Mouse (Mus musculus) mature B cell (primary cell): ENCODE measurements around the gene Ppil1.

Experiments
- in situ Hi-C: fragments of 300-500 bp; cut with MboI; formaldehyde crosslinking; loops from 2 replicates; pipeline ENCODE4 v1.14.3; 2019

Gene Ppil1

DNA sequence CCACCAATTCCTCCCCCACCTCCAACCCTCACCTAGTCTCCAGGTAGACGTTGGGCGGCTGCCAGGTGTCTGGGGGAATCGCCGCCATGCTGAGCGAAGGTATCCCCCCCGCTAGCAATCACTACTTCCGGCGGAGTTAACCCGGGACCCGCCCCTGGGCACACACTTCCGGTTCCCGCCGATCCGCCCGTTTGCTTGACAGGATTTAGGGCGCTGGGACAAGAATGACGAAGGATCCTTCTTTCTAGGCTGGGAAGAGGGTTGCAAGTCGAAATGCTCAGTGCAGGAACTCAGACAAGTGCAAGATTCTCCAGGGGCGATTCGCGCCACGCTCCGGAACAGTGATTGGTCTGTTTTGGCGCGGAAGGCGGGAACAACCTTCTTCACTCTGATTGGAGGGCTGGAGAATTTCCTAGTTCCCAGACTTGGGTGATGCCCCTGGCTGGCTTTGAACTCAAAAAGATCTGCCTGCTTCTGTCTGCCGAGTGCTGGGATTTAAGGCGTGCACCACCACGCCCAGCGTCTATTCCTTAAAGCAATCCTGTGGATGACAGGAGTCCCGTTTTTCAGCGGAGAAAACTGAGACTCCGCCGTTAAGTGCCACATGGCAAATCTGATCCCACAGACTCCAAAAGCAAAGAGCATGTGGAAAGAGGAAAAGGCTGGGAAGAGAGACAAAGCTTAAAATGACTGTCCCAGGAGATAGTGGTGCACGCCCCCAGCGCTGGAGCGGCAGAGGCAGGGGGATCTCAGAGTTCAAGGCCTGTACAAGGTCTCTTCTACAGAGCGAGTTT, at the start of gene Ppil1:
Gene Ppil1 (minus strand): TSS at position 347 of the 794 bp plus-strand sequence.
- in situ Hi-C loops, result loop anchor here (5.0 kb wide), 1 partner anchor 108 kb away; no protein-coding TSS in a partner anchor

DNA sequence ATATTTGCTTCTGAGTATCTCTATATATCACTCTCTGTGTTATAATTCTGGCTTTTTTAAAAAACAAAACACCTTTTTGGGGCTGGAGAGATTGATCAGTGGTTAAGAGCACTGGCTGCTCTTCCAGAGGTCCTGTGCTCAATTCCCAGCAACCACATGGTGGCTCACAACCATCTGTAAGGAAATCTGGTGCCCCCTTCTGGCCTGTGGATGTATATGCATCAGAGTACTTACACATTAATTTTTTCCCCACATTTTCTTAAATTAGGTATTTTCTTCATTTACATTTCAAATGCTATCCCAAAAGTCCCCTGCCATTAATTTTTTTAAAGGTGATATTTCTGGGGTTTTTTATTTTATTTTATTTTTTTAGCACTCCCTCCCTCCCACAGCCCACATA, 49.3 kb upstream of the Ppil1 start:
- in situ Hi-C loops, result no loop called here

DNA sequence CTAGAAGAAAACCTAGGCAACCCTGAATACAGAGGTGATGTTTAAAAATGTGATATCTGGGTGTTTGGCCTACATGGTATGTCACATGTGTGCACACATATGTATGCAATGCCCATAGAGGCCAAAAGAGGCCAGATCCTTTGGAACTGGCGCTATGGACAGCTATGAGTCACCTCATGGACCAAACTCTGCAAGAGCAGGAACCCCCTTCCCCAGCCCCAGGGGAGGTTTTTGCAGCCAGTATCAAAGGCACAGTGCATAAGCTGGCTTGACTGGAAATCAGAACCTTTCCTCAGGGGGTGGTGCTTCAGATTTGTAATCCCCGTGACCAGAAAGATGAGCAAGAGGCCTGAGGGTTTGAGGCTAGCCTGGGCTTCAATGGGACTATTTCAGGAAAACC, 48.1 kb upstream of the Ppil1 start:
- in situ Hi-C loops, result no loop called here

DNA sequence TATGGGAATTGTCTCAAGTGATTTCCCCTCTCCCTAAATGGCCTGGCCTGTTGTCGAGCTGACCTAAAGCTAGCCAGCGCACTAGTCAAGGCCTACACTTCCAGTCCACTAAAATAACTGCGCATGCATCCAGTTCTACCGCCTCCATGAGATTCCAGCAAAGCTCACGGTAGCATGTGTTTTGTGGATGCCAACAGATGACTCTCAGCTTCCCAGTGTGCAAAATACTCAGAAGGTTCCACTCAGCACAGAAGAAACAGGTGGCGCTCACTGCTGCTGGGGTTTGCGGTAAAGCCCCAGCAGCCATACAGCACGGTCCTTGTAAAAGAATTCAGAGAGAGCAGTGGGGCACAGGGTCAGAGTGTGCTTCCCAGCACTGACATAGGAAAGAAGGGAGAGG, 47.6 kb upstream of the Ppil1 start:
- in situ Hi-C loops, result no loop called here

DNA sequence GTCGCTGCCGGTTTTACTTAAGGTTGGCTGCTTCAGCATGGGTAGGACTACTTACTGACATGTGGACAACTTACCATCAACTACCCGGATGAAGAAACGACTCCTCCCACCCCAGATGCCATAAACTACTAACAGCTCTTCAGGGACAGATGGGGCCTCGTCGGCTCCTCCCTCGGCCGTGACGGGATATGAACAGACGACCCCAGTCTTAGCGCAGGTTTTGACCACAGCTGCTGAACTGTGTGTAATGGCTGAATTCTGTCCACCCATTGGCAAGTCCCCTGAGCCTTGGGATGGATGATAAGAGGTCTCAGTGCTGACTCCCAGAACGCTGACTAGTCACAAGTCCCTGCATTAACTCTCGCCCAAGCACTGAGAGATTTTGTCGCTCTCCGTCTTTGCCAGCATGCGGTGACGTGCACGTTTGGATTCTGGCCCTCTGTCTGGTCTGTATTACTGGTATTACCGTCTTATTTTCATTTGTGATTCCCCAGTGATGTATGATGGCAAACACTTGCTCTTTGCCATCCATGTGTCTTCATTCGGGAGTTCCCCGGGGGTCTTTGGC, 46.2 kb upstream of the Ppil1 start:
- in situ Hi-C loops, result no loop called here

DNA sequence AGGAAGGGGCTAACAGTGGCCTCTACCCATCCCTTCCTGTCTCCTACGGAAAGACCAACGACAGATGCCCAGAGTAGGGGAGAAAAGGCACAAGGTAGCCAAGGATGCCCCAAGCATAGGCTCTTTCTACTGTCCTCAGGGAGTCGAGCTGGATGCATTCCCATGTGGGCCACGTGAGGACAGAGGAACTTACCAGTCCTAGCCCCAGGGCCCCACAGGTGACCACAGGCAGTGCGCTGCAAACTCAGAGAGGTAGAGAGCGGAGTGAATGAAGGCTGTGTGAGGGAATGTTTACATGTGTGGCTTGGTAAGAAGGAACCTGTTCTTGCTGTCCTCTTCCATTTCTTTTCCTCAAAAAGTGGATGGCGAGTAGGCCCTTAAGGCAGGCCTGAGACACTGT, 41.9 kb upstream of the Ppil1 start:
- in situ Hi-C loops, result no loop called here

DNA sequence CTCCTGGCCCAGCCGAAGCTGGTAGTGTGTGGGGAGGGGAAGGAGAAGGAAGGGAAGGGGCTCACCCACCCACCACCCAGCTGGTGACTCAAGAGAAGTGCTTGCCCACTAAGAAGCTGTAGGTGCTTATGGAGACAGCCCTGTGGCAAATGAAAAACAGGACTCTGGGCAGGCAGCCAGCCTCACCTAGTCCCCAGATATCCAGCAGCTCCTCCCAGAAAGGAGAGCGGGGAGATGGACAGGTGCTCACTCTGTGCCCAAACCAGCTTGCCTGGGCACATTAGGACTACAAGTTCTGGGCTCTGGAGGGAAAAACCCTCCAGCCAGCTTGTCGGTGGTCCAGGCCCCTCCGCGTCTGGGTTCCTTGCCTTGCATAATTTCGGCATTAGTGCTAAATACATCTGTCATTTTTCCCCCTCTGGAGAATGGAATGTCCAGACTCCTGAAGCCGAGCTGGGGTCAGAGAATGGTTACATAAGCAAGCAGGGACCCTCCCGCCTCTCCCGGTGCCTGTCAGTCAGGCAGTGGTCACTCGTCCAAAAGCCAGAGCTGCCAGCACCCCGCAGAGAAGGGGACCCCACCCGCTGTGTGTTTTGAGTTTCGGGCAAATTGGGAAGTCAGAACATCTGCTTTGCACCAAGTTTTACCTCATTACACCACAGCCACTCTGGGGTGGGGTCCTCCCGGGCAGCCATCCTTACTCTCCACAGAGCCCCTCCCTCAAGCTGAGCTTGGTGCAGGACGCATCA, 41.2 kb upstream of the Ppil1 start:
- in situ Hi-C loops, result no loop called here

DNA sequence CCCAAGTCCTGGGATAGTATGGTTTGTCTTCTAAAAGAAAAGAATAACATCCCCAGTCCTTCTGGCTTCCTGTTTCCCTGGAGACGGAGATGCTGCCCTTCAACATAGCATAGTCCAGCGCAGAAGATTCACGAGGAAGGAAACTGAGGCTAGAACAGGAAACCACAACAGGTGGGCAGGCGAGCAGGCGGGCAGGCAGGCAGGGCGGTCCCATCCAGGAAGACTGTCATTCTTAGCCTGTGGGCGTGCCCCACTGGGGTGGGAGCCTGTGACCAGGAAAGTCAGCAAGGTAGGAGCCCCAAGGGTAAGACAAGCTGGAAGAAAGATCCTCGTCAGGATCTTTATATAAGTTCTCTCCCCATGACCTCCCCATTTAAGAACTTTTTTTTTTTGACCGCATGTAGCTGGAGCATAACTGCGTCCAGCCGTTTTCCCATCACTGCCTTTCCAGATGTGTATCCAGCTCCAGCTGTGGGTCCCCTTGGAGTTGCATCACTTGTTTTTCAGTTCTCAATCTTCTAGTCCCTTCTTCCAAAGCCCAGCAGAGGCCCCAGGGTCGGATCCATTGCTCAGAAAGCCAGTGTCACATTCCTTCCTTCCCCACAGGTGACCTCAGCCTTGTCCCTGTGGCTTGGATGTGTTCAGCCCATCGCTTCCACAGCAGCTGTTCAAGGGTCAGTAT, 40.5 kb upstream of the Ppil1 start:
- in situ Hi-C loops, result no loop called here

DNA sequence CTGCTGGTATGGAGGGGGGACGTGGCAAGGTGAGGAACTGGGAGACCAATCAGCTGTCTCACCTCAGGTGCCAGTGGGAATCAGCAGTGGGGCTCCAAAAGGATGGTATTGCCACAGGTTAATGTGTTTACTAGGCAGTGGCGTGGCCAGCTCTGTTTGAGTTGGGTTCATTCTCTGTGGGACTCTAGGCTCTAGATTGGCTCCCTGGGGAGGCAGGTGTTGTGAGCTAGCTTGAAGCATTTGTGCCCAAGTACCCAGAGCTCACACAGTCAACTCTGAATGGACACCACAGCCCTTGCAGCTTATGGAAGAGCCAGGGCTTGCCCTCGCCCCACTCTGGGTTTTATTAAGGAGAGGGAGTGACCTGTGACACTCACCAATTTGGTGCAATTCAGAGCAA, 39.9 kb upstream of the Ppil1 start:
- in situ Hi-C loops, result no loop called here

DNA sequence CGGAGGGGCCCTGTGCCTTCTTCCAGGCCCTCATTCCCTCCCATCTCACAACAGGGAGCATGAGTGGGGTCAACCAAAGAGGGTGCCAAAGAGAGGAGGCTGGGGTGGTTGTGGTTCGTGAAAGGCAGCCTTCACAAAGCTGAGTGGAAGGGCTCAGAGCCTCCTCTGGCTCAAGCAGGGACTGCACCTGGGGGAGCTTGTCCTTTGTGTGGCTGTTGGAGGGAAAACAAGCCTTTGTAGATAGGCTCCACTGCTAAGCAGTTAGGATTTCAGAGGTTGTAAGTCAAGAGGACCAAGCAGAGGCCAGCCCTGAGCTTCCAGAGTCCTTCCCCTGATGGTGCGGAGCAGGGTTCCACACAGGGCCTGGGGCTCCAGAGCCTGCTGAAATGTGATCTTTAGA, 39.1 kb upstream of the Ppil1 start:
- in situ Hi-C loops, result no loop called here

DNA sequence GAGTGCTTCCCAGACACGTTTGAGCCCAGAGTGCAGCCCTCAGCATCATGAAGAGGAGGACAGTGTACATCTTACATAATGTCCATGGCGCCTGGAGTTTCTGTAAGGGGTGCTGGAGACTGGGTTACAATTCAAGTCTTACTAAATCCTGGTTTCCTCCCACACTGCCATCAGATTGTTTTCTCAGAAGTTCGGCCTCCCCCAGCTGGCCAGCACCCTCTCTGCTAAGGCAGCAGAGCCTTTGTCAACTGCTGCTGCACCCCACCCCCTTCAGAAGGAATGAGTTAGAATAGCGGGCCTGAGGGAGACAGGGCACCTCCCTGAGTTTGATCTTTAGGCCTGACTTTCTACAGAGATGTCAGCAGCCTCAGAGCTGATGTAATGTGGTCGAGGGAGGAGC, 38.2 kb upstream of the Ppil1 start:
- in situ Hi-C loops, result no loop called here

DNA sequence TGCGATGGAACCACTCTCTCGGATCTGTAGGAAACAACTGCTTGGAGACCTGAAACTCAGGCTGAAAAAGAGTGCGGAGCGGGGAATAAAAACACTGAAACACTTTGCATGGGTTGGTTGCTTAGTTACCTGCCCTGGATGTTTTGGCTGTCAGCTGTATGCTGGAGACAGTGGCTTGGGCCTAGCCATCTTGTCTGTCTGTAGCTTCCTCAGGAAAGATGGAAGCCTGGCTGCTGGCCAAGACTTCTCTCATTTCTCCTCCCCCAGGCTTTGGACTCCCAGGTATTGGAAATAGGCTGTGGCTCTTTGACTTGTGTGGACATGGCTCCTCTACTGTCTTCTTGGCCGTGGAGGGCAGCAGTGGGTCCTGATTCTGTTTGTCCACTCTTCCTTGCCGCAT, 37.4 kb upstream of the Ppil1 start:
- in situ Hi-C loops, result no loop called here

DNA sequence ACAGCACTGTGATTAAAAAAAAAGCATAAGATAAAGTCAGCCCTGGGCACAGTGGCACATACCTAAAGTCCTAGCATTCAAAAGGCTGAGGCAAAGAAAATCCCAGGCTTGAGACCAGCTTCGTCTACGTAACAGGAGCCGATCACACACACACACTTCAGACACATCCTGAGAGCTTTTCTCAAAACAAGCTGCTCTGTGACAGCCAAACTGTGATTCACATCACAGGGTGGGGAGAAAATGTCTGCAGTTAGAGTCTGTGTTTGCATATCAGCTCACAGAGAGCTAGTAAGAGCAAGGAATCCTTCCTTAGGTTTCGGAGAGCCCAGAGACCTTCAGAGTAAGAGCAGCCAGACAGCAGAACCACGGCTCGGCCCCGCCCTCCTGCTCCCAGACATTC, 36.9 kb upstream of the Ppil1 start:
- in situ Hi-C loops, result no loop called here

DNA sequence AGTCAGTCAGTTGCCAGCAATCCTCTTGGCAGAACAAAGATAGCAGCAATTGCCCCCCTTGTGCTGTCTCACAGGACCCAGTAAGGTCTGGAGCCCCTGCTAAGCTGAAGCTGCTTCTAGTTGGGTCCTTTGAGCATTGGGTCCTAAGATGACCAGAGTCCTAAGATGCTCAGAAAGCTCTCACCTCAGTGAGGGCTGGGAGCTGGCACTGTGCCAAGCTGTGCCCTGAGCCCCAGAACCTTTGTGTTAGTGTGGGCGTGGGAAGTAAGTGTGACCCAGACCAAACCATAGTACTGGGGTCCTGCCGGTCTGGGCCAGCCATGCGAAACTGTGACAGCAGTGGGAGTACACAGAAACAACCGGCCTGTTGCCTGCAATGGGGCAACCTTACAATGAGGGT, 35.3 kb upstream of the Ppil1 start:
- in situ Hi-C loops, result no loop called here

DNA sequence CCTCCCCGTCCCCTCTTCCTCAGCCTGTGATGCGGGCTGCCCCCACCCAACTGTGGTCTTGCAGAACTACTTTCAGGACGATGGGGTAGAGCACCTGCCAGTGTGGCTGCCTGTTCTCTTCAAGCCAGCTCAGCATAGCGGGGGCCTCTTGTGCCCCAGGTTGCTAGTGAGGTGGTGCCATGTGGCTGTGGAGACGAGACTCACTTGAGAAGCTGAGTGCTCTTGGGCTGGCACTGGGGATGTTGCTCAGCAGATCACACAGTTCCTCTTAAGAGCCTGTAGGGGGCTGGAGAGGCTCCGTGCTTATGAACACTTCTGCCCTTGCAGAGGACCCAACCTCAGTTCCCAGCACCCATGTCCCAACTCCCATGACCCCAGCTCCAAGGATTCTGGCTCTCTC, 33.8 kb upstream of the Ppil1 start:
- in situ Hi-C loops, result no loop called here

DNA sequence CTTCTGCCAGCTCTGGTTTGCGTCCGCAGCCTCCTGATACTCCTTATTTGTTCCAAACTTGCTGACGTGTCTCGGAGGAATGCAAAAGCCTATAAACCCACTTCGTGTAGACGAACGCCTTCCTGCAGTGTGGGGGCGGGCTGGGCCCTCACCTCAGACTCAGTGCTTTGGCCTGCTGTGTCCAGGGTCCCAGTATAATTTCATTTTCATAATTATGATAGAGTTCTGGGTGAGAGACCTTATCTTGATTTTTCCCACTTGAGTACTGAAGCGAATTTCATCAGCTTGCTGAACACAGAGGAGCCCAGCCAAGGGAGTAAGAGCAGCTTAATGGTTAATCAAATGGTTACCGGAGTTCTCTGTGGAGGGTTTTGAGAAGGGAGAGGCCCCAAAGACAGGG, 33.3 kb upstream of the Ppil1 start:
- in situ Hi-C loops, result no loop called here

DNA sequence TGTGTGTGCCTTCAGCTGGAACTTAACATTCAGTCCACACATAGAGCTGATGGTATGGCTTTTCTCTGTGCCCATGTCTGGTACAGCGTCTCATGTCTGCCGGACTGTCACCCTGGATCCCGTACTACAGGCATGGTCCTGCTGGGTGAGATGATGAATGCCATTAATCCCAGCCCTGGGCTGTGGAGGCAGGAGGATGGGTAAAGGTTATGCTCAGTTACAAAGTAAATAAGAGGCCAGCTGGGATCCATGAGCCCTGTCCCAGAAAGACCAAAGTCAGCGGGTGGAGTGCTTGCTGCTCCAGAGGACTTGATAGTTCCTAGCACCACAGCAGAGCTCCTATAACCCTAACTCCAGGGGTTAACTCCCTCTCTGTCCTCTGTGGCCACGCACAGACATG, 31.8 kb upstream of the Ppil1 start:
- in situ Hi-C loops, result no loop called here

DNA sequence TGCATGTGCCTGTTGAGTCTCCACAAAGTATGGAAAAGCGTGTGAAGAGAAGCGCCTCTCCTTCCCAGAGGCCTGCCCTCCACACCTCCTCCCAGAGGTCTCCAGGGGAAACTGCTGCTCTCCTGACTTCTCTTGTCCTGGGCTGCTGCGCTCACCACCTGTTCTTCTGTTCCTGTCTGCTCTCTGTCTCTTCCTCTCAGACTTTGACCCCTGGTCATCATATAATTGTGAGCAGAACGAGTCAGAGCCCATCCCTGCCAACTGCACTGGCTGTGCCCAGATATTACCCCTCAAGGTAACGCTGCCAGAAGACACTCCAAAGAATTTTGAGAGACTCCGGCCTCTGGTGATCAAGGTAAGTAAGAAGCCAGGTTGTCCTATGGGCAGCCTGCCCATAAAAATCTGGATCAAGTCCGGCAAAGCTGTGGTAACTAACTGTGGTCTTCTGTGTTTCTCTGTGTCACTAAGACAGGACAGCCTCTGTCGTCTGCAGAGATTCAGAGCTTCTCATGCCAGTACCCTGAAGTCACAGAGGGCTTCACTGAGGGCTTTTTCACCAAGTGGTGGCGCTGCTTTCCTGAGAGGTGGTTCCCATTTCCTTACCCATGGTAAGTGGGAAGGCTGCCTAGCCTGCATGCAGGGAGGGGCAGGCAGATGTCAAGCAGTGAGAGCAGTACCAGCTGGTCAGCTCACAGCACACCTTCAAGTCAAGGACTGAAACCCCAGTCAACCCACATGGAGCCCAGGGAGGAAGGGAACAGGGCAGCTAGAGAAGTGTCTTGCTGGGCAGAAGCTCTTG, 30.0 kb upstream of the Ppil1 start:
- in situ Hi-C loops, result no loop called here

DNA sequence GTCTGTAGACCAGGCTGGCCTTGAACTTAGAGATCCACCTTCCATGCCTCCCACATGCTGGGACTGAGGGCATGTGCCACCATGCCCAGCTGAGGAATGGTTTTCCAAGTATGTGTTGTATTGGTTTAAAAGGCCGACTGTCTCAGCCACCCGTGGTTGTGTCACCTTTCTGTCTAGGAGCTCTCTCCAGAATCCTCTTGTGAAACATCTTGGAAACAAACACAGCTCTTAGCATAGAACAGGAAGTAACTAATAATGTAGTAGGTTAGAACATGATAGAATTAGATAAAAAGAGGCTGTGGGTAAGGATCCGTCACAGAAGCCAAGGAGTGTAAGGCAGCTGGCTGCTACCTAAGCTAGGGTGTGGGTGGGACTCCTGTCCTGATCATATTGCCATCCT, 29.0 kb upstream of the Ppil1 start:
- in situ Hi-C loops, result no loop called here

DNA sequence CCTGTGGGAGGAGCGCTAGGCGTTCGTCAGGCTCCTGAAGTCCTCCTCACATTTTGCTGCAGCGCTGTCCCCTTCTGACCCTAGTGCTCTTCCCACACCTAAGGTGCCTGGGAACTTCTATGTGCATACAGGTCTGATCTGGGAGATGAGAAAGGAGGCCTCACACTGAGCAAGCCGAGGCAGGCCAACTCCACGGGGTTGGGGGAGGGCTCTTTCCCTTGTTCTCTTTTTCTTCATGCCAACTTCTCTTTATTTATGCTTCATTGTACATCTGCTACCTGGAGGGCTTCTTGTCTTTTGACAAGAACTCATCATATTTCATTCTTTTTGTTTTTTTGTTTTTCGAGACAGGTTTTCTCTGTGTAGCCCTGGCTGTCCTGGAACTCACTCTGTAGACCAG, 27.8 kb upstream of the Ppil1 start:
- in situ Hi-C loops, result no loop called here

DNA sequence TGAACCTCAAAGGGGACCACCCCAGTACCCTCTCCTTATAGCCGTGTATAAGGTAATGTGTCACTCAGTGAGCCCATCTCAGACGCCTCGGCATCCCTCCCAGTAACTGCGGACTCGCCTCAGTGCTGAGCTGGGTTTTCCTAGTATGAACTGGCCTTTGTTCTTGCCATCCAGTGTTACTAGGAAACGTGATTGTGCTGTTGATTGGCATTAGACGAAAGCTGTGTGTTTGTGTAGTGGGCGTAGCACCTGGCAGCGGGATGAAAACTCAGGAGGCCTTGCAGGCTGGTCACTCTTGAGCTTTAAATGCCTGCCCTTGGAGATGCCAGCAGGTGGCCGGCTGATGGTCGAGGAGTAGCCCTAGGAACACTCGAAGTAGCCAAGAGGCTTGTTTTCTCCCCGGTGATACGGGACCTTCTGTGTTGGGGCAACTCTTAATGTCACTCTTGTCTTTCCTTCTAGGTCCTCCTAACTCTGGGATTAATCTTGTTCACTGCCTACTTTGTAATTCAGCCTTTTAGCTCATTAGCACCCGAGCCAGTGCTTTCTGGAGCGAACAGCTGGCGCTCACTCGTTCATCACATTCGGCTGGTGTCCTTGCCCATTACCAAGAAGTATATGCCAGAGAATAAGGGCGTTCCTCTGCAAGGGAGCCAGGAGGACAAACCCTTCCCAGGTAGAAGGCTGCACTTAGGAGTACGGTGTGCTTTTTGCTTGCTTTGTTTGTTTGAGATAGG, 18.4 kb upstream of the Ppil1 start:
- in situ Hi-C loops, result no loop called here
